Mouse (Mus musculus): ENCODE measurements around the gene Atg16l1. TPM values are rescaled to one million over a fixed set of nuclear protein-coding genes. Genes with fewer than 3 reads are reported as not detected.

Atg16l1 gene
- polyA plus RNA-seq, 1 experiment: 20.0 TPM

DNA sequence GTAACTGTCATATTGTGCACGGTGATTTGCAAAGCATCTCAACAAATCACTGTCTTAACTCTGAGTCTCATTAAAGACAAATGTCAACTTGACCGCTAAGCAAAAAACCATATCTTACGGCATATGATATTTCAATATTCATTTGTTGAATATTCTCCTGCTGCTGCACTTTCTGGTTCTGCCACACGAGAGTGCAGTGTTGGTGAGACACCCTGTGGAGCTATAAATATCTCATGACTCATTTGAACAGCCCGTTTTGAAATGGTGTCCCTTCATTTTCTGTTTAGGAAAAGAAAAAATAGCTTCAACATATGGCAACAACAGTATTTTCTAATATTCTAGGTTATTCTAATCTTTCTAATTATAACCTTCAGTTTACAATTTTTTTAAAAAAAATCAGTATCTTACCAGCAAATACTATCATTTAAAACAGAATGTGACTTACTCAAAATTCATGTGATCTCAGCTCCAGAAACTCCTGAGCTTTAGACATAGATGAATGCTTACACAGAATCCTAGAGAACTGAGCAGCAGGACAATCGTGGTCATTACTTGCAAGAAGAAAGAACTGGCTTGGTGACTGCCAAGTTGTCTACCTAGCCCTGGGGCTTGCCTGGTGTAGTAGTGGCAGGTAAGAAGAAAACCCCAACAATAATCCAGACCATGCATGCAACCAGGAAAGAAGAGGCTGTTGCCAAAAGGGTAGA lies 14.9 kb upstream of the Atg16l1 start:
- Histone ChIP-seq H3K27ac (ENCODE audit: insufficient read depth, low read depth, low read length) (no peak overlapping the region), H3K4me1 (ENCODE audit: control insufficient read depth, insufficient read depth, low read length) (no peaks in the 10 kb centered on the region), H3K27me3 (replicated peaks; ENCODE audit: control insufficient read depth, insufficient read depth, low read length) (no peaks in the 10 kb centered on the region), H3K4me3 (ENCODE audit: insufficient read depth, low read depth, low read length) (no peak overlapping the region), H3K36me3 (ENCODE audit: control insufficient read depth, insufficient read depth, low read length) (no peaks in the 10 kb centered on the region)
- TF ChIP-seq POLR2A (IDR thresholded peaks at IDR 0.05; ENCODE audit: low read depth, low read length) (no peak), CTCF (conservative IDR thresholded peaks at IDR 0.05; ENCODE audit: insufficient read depth, insufficient read length, low read depth, low read length) (no peak)
- no peak for DNase-seq
- WGBS: 68% methylated on average over 6 of the region's 6 CpGs

DNA sequence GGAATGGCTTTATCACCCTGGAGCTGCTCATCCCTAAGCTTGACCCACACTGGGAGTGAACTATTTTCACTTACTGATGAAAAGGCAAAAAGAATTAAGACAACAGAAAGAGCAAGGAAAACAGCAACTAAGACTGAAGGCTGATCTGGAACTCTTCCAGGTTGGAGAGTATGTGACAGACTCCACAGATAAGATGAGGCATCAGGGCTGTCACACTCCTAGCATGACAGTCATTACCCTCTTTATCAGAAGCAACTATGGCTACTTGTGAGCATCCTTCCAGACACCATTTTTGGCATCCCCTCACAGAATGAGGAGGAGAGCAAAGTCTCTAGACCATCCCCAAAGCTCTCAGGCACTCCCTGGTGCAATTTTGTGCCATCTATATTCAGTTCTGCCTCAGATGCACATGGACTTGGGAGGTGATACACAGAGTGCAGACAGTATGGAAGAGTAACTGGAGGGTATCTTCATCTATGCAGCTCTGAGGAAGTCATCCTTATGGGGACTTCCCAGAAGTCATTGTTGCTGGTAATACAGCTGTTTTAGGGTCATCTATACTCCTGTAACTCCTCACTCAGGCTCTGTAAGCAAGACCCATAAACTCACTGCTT lies 6.2 kb upstream of the Atg16l1 start:
- no peaks in the 10 kb centered on the region for H3K4me1 ChIP-seq (ENCODE audit: control insufficient read depth, insufficient read depth, low read length)
- TF ChIP-seq CTCF (conservative IDR thresholded peaks at IDR 0.05; ENCODE audit: insufficient read depth, insufficient read length, low read depth, low read length): no peak
- TF ChIP-seq POLR2A (IDR thresholded peaks at IDR 0.05; ENCODE audit: low read depth, low read length): no peak
- no peak overlapping the region for H3K4me3 ChIP-seq (ENCODE audit: insufficient read depth, low read depth, low read length)
- H3K27me3 ChIP-seq (replicated peaks; ENCODE audit: control insufficient read depth, insufficient read depth, low read length): no peaks in the 10 kb centered on the region
- no peak for DNase-seq
- no peaks in the 10 kb centered on the region for H3K36me3 ChIP-seq (ENCODE audit: control insufficient read depth, insufficient read depth, low read length)
- no peak overlapping the region for H3K27ac ChIP-seq (ENCODE audit: insufficient read depth, low read depth, low read length)

GRCm38 (mm10) chr1:87763821-87764220 lies 8.2 kb downstream of the Atg16l1 start:
- H3K36me3 ChIP-seq (ENCODE audit: control insufficient read depth, insufficient read depth, low read length): peaks cover 9% of the 10 kb centered on the region

GRCm38 (mm10) chr1:87765741-87766140 lies 10.1 kb downstream of the Atg16l1 start:
- H3K27ac ChIP-seq (ENCODE audit: insufficient read depth, low read depth, low read length): no peak overlapping the region
- H3K4me1 ChIP-seq (ENCODE audit: control insufficient read depth, insufficient read depth, low read length): no peaks in the 10 kb centered on the region
- no peaks in the 10 kb centered on the region for H3K27me3 ChIP-seq (replicated peaks; ENCODE audit: control insufficient read depth, insufficient read depth, low read length)
- DNase-seq: no peak
- H3K4me3 ChIP-seq (ENCODE audit: insufficient read depth, low read depth, low read length): no peak overlapping the region
- peaks cover 9% of the 10 kb centered on the region for H3K36me3 ChIP-seq (ENCODE audit: control insufficient read depth, insufficient read depth, low read length)
- TF ChIP-seq CTCF (conservative IDR thresholded peaks at IDR 0.05; ENCODE audit: insufficient read depth, insufficient read length, low read depth, low read length) (no peak), POLR2A (IDR thresholded peaks at IDR 0.05; ENCODE audit: low read depth, low read length) (no peak)
- 92% methylated on average over 2 of the region's 2 CpGs for WGBS

More at GRCm38 (mm10) chr1:87763821-87764220, 8.2 kb downstream of the Atg16l1 start:
- Histone ChIP-seq H3K4me3 (ENCODE audit: insufficient read depth, low read depth, low read length) (no peak overlapping the region), H3K27me3 (replicated peaks; ENCODE audit: control insufficient read depth, insufficient read depth, low read length) (no peaks in the 10 kb centered on the region), H3K4me1 (ENCODE audit: control insufficient read depth, insufficient read depth, low read length) (no peaks in the 10 kb centered on the region), H3K27ac (ENCODE audit: insufficient read depth, low read depth, low read length) (no peak overlapping the region)
- WGBS: 94% methylated on average over 3 of the region's 3 CpGs
- TF ChIP-seq CTCF (conservative IDR thresholded peaks at IDR 0.05; ENCODE audit: insufficient read depth, insufficient read length, low read depth, low read length) (no peak), POLR2A (IDR thresholded peaks at IDR 0.05; ENCODE audit: low read depth, low read length) (no peak)
- no peak for DNase-seq

DNA sequence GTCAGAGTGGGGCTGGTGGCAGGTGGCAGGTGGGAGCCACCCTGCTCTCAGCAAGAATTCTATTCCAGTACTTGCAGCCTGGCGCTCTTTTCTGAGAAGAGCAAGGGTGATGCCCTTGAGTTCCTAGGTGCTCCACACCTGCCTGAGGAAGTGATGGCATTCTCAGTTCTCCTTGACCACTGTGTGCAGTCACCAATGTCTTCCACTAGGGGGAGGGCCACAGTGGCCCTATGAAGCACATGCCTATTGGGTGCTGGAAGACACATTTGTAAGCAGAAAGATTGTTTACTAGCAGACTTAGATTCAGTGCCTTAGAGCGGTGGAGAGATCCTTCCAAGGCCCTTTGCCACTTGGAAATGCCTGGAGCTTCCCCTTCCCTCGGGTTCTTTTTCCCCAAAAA lies 10.6 kb downstream of the Atg16l1 start:
- H3K4me3 ChIP-seq (ENCODE audit: insufficient read depth, low read depth, low read length): no peak overlapping the region
- H3K36me3 ChIP-seq (ENCODE audit: control insufficient read depth, insufficient read depth, low read length): peaks cover 9% of the 10 kb centered on the region
- no peak overlapping the region for H3K27ac ChIP-seq (ENCODE audit: insufficient read depth, low read depth, low read length)
- H3K27me3 ChIP-seq (replicated peaks; ENCODE audit: control insufficient read depth, insufficient read depth, low read length): no peaks in the 10 kb centered on the region
- peak; percentile 38 for DNase-seq
- TF ChIP-seq CTCF (conservative IDR thresholded peaks at IDR 0.05; ENCODE audit: insufficient read depth, insufficient read length, low read depth, low read length) (peak; percentile 78), POLR2A (IDR thresholded peaks at IDR 0.05; ENCODE audit: low read depth, low read length) (no peak)
- no peaks in the 10 kb centered on the region for H3K4me1 ChIP-seq (ENCODE audit: control insufficient read depth, insufficient read depth, low read length)
- 96% methylated on average over 3 of the region's 3 CpGs for WGBS

DNA sequence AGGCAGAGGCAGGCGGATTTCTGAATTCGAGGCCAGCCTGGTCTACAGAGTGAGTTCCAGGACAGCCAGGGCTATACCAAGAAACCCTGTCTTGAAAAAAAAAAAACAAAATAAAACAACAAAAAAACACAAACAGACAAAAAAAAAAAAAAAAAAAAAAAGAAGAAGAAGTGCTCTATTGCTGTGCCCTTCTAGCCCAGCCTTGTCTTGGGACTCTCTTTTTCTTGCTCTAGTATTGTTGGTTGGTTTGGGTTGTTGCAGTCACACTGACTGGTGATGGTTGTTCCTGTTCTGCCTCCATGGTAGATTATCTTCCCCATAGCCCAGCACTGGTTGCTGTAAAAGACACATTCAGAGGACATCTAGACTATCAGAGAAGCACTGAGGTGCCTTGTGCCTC lies 13.6 kb downstream of the Atg16l1 start:
- H3K4me1 ChIP-seq (ENCODE audit: control insufficient read depth, insufficient read depth, low read length): no peaks in the 10 kb centered on the region
- H3K4me3 ChIP-seq (ENCODE audit: insufficient read depth, low read depth, low read length): no peak overlapping the region
- H3K27ac ChIP-seq (ENCODE audit: insufficient read depth, low read depth, low read length): no peak overlapping the region
- no peaks in the 10 kb centered on the region for H3K27me3 ChIP-seq (replicated peaks; ENCODE audit: control insufficient read depth, insufficient read depth, low read length)
- H3K36me3 ChIP-seq (ENCODE audit: control insufficient read depth, insufficient read depth, low read length): peaks cover 9% of the 10 kb centered on the region
- no peak for DNase-seq
- TF ChIP-seq POLR2A (IDR thresholded peaks at IDR 0.05; ENCODE audit: low read depth, low read length): no peak
- no peak for TF ChIP-seq CTCF (conservative IDR thresholded peaks at IDR 0.05; ENCODE audit: insufficient read depth, insufficient read length, low read depth, low read length)
- WGBS: 96% methylated on average over 2 of the region's 2 CpGs

DNA sequence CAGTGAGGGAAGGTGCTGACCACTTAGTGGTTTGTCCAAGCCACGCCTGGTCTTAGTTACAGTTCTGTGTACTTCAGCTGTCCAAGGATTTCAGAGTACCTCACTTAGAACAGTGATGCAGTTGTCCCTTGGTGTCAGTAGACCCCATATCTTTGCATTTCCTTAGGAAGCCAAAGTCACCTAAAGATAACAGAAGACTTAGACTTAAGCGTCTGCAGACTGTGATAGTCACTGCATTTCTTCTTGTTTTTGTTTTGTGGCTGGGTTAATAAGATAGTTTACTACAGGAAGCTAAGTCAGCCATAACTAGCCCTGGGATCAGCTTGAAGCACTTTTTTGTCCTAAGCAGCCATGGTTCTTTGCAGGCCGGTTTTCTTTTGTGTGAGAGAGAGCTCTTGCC lies 14.8 kb downstream of the Atg16l1 start:
- WGBS: 93% methylated on average over 3 of the region's 3 CpGs

More for the DNA sequence above, 14.8 kb downstream of the Atg16l1 start:
- H3K4me1 ChIP-seq (ENCODE audit: control insufficient read depth, insufficient read depth, low read length): no peaks in the 10 kb centered on the region
- no peak for TF ChIP-seq CTCF (conservative IDR thresholded peaks at IDR 0.05; ENCODE audit: insufficient read depth, insufficient read length, low read depth, low read length)
- no peak for TF ChIP-seq POLR2A (IDR thresholded peaks at IDR 0.05; ENCODE audit: low read depth, low read length)
- H3K4me3 ChIP-seq (ENCODE audit: insufficient read depth, low read depth, low read length): no peak overlapping the region
- peaks cover 13% of the 10 kb centered on the region for H3K36me3 ChIP-seq (ENCODE audit: control insufficient read depth, insufficient read depth, low read length)
- no peaks in the 10 kb centered on the region for H3K27me3 ChIP-seq (replicated peaks; ENCODE audit: control insufficient read depth, insufficient read depth, low read length)
- H3K27ac ChIP-seq (ENCODE audit: insufficient read depth, low read depth, low read length): no peak overlapping the region
- no peak for DNase-seq
